Mouse (Mus musculus) large intestine, adult 2 months (tissue): Measurements from ENCODE around the gene Lamb1. TPM values are rescaled to one million over a fixed set of nuclear protein-coding genes. Genes with fewer than 3 reads are reported as not detected.

ENCODE experiments used
- DNase-seq: peaks from one replicate; pipeline ENCODE4 v3.0.0-alpha.2; 2012; ENCODE audit warnings: low read depth, low spot score
- WGBS: fragments of 180-500 bp; shearing (Covaris S2); methylation state at CpG from one replicate; pipeline ENCODE4 v1.1.7; 2018; 5-methylcytosine and 5-hydroxymethylcytosine counted together
- polyA plus RNA-seq: library from polyadenylated mRNA; depleted of rRNA; stranded (reverse); fragments of >200 nt; gene quantifications from 2 replicates; pipeline ENCODE4 v1.2.3, GENCODE M21; 2012

Lamb1 gene
- polyA plus RNA-seq, 1 experiment: 12.4 TPM

GRCm38 (mm10) chr12:31248165-31248564, 16.9 kb upstream of the Lamb1 start:
- WGBS: 58% methylated on average over 3 of the region's 3 CpGs
- no peak for DNase-seq

GRCm38 (mm10) chr12:31248681-31249080, 16.4 kb upstream of the Lamb1 start:
- WGBS: 77% methylated on average over 10 of the region's 10 CpGs

GRCm38 (mm10) chr12:31252259-31252658, 12.8 kb upstream of the Lamb1 start:
- WGBS: 12% methylated on average over 4 of the region's 4 CpGs
- no peak for DNase-seq

More at GRCm38 (mm10) chr12:31248681-31249080, 16.4 kb upstream of the Lamb1 start:
- DNase-seq: no peak

GRCm38 (mm10) chr12:31254978-31255377, 10.1 kb upstream of the Lamb1 start:
- no peak for DNase-seq
- WGBS: 86% methylated on average over 8 of the region's 8 CpGs

GRCm38 (mm10) chr12:31256121-31256903, 8.7 kb upstream of the Lamb1 start:
- WGBS: 42% methylated on average over 9 of the region's 9 CpGs
- DNase-seq: no peak

- WGBS: 77% methylated on average over 3 of the region's 3 CpGs
- DNase-seq: no peak
Observed at GRCm38 (mm10) chr12:31261882-31262281, 3.2 kb upstream of the Lamb1 start.

- WGBS: 28% methylated on average over 7 of the region's 7 CpGs
- DNase-seq: no peak
Observed at GRCm38 (mm10) chr12:31263921-31264320, 1.1 kb upstream of the Lamb1 start.

GRCm38 (mm10) chr12:31265722-31266431, 843 bp downstream of the Lamb1 start:
- no peak for DNase-seq
- 2% methylated on average over 50 of the region's 50 CpGs for WGBS

- DNase-seq: no peak
- WGBS: 15% methylated on average over 15 of the region's 15 CpGs
Observed at GRCm38 (mm10) chr12:31266686-31267085, 1.7 kb downstream of the Lamb1 start.

- 50% methylated on average over 4 of the region's 4 CpGs for WGBS
Observed at GRCm38 (mm10) chr12:31267363-31267762, 2.3 kb downstream of the Lamb1 start.

GRCm38 (mm10) chr12:31268315-31268714, 3.3 kb downstream of the Lamb1 start:
- no peak for DNase-seq
- WGBS: 73% methylated on average over 3 of the region's 3 CpGs

More at GRCm38 (mm10) chr12:31267363-31267762, 2.3 kb downstream of the Lamb1 start:
- no peak for DNase-seq

- no peak for DNase-seq
- 67% methylated on average over 12 of the region's 12 CpGs for WGBS
Observed at GRCm38 (mm10) chr12:31269020-31269597, 4.1 kb downstream of the Lamb1 start.

- DNase-seq: no peak
- WGBS: 80% methylated on average over 10 of the region's 10 CpGs
Observed at GRCm38 (mm10) chr12:31270361-31270760, 5.3 kb downstream of the Lamb1 start.

- WGBS: 71% methylated on average over 5 of the region's 5 CpGs
- no peak for DNase-seq
Observed at GRCm38 (mm10) chr12:31270776-31271175, 5.7 kb downstream of the Lamb1 start.

GRCm38 (mm10) chr12:31271361-31272011, 6.5 kb downstream of the Lamb1 start:
- WGBS: 29% methylated on average over 16 of the region's 16 CpGs
- no peak for DNase-seq

GRCm38 (mm10) chr12:31272012-31272735, 7.1 kb downstream of the Lamb1 start:
- DNase-seq: no peak
- WGBS: 47% methylated on average over 8 of the region's 8 CpGs

GRCm38 (mm10) chr12:31272846-31273245, 7.8 kb downstream of the Lamb1 start:
- no peak for DNase-seq
- 50% methylated on average over 2 of the region's 2 CpGs for WGBS

GRCm38 (mm10) chr12:31273646-31274045, 8.6 kb downstream of the Lamb1 start:
- WGBS: 92% methylated on average over 7 of the region's 7 CpGs
- DNase-seq: no peak

GRCm38 (mm10) chr12:31275411-31275810, 10.4 kb downstream of the Lamb1 start:
- no peak for DNase-seq
- WGBS: 60% methylated on average over 10 of the region's 10 CpGs
